Mouse (Mus musculus) cerebellum, adult 9-11 months (tissue): Measurements from ENCODE around the gene Cd34.
A peak's percentile ranks its signal among the peaks of the same experiment; 100 is the strongest.

ENCODE experiments used
- DNase-seq: peaks from one replicate; pipeline ENCODE4 v3.0.0; 2022

Cd34 gene

DNA sequence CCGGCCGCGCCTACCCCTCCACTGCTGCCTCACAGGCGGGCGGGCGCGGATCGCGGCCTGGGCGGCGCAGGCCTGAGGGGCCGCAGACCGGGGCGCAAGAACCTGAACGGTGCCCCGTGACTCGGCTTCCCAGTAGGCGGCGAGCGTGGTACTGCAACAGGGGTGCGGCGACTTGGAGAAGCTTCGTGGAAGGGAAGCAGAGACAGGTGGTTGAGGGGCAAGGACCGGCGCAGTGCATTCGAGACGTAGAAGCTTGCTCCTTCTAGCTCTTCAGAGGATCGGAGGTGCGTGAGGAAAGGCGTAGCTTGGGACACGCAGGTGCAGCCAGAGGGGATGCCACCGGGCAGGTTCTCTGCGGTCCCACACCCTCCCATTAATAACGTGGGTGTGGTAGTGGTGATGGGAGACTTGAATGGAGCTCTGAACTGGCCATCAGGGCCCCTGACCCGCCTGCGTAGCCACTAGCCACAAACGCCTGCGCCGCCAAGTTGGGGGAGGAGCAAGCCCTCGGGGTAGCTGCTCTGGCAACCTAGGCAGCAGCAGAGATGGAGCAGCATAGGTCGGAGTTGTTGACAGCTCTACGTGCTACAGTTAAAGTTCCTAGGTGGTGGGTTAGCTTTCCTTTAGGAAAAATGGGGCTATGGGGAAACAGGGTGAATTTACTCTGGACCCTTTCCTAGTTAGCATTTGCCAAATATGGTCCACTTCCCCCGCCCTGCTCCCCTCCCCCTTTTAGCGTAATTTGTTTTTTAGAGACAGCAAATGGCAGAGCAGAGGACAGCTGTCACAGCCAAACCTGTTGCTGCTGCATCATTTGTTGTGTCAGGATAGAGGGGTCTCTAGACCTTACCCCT lies 38.1 kb downstream of the Cd34 start:
- DNase-seq: peak; percentile 87

DNA sequence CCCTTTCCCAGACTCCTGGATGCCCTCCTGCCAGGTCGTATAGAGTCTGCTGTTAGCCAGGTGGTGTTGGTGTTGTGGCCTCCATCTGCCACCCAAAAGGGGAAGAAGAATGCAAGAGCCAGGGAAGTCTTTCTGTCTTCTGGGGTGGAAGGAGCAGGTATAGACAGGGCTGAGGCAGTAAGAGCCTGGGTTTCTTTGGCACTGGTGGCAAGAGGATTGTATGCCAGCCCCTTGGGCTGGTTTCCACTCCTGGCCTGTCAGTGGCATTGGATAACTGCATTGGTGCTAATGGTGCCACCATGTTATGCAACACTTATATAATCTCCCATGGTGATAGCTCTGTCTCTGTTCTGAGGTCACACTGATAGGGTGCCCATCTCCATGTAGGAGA lies 38.7 kb downstream of the Cd34 start:
- peak; percentile 85 for DNase-seq

DNA sequence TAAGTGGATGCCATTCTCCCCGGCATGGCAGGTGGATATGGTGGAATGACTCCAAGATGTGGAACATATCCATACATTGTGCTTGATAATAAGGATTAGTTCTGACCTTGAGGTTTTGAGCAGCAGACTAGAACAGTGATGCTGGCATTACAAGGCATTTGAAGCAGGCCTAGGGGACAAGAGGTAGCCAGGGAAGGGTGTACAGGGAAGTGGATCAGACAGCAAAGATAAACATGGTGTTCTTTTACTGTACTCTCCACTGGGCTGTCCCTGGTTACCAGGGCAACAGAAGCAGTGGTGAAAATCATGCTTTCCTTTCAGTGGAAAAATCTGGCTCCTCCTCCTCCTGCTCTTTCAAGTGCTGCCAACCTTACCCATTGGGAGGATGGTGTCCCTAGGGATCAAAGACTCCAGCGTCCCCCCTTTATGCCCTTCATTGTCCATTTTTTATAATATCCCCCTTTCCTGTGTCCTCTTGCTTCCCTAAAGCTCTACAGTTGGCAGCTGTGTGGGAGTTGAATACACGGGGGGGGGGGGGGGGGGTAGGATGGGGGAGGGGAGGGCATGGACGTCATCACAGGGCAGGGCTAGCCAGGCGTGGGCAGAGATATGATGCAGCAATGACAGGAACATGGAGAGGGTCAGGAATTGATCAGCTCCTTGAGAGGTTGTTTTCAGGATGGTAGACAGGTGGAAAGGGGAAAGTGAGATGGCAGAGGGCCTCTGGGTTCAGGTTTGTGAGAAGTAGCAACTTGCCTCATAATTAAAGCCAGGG lies 39.5 kb downstream of the Cd34 start:
- DNase-seq: peak; percentile 68

DNA sequence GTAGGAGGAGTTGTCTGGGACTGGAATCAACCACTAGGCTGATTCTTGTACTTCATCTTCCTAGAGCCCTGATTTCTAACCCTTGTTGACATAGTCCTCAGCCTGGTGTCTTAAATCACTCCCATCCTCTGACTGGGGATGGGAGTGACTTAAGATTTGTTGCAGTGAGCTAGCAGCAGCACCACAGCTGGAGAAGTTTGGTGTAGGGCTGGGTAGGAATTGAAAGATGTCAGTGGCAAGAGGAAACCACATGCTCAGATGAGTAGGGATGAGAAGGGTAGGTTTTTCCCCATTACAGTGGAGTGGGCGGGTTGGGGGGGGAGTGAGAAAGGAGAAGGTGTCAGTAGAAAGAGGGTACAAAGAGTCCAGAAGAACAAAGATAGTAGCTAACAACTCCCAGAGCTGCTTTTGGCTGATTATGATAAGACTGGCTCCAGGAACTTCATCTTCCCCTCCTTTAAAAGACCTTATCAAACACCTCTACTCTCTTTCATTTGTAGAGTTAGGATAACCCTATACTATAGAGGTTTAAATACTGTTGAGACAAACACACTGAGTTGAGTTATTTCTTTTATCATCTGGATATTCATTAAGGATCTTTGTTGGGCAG lies 42.3 kb downstream of the Cd34 start:
- no peak for DNase-seq

DNA sequence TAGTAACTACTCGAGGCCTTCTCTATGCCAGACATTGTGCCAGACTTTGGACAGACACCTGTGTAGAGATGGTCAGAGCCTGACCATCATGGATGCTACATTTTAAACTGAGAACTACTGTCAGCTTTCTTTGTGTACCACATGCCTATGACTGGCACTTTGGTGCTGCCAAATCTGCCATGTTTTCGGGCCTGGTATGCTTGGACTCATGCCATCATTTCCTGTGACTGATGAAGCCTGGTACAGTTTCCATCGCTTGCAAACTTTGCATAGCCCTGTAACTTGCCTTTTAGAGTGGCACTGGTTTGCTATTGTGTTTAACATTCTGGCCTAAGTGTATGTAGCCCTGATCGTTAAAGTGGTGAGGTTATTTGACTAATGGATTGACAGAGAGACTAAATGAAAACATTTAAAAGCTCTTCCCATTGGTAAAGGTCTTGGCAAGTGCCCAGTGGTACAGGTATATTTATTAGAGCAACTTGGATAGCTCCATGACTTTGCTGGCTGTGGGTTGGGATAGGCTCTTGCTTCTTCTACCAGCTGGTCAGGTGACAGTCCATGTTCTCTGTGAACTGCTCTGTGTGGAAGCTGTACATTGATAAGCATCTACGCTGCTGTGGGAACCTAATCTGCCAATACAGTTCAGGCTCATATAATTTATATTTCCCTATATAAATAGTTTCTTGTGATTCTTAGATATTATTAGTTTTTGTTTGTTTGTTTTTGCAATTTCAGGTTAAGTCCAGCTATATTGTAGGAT lies 44.5 kb downstream of the Cd34 start:
- DNase-seq: peak; percentile 52

DNA sequence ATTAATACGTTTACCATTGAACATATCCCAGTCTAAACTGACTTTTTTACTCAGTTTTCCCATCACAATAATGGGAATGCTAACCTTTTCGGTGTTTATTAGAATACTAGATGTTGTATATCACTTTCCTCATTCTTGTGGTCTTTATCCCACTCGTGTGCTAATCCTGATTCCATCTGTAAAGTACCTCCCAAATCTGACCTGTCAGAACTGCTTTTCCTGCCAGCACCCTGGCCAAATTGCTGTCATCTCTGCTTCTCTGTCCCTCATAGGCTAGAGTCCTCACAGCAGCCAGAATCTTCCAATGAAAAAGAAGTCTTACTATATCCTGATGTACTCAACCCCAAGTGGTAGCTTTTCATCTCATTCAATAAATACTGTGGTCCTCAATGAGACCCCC lies 46.3 kb downstream of the Cd34 start:
- no peak for DNase-seq

DNA sequence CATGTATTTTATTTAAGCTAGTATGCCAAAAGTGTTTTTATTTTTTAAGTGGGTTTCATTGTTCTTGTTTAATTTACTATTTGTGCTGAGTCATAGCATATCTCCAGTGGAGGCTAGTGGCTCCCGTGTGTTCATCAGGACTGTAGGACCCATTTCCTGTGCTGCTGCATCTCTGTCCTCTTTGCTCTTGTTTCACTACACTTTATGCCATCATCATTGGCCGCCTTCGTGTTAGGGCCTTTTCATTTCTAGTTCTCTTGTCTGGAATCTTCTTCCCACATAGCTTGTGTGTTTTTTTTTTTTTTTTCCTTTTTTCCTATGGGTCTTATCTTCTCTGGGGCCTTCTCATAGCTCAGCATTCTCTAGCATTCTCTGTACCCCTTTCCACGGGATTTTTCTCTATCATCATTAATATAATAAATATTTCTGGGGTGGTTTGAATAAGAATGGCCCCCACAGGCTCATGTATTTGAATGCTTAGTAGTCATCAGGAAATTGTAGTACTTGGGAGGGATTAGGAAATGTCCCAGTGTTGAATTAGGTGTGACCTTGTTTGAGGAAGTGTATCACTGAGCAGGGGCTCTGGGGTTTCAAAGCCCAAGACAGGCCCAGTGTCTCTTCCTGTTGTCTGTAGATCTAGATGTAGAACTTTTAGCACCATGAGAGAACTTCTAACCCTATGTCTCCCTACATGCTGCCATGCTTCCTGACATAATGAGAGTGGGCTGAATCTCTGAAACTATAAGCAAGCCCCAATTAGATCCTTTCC lies 47.0 kb downstream of the Cd34 start:
- no peak for DNase-seq

DNA sequence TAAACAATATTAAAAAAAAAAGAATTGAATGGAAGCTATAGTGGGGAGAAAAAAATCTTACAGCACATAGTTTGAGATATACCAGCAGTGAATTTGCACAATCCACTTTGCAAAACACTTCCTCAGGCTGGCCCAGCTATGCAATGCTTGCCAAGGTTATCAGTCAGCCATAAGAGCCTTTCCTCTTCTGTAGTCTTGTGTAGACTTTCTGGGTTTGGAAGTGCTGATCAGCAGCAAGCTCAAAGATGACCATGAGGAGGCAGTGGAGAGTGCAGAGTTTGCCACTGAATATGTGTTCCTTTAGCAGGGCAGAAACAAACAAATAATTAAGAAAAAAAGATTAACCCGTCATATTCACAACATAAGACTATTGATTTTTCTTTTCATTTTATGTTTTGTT lies 50.4 kb downstream of the Cd34 start:
- no peak for DNase-seq

DNA sequence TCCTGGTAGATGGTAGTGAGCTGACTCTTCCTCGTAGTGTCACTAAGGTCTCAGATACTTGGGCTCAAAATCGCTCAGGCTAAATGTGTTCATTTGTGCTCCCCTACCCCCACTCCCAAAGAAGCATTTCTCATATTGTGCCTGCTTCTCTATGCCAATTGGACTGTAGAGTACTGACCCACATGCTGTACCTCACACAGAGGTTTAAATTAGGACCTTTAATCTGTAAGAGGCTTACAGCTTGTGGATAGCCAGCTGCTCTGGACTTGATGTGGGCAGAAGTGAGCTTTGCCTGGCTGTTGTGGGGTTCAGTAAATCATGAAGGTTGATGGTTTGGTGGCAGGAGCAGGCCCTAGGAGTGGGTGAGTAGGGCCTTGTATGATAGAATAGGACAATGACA lies 52.4 kb downstream of the Cd34 start:
- no peak for DNase-seq

DNA sequence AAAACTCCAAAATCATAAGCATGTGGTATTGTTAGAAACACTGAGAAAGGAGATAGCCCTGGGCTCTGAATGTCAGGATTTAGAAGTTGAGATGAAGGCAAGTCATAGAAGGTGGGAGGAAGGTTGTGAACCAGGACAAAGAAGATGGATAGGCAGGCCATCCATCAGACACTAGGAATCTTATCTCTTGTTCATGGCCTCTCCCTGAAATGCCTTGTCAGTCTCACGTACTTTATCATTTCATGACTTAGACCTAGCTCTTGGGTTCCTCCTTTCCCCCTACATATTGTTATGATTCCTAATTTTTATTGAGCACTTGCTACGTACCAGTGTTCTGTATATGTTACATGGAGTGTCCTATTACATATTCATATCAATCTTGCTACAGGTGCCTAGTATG lies 53.0 kb downstream of the Cd34 start:
- no peak for DNase-seq

DNA sequence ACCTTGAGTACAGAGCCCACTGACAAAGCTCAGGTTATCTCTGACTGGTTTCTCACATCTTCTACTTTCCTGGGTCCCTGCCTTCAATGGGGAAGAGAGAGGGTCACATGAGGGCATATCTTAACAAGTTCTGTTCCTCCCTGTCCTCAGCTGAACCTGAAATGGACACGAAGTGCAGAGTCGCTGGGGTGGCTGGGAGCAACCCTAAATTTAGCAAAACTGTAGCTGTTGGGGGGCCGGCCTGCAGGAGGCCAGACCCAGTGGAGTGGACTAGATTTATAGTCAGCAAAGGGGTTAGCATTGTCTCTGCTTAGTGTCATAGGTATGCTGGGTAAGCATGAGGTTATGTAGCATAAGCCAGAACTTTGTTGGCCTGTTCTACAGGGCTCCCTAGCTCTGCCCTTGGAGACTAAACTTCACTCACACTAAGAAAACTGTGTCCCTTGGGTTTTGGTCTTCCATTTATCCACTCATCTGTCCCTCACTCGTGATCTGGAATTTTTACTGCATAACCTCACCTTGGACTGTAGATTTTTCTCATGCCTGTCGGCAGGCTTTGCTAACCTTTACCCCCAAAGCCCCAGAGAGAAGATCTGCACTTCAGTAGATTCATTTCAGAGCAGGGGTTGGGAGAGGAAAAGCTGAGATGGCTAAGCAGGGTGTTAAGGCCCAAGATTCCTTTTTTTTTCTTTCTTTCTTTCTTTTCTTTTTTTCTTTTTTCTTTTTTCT lies 54.1 kb downstream of the Cd34 start:
- DNase-seq: no peak

DNA sequence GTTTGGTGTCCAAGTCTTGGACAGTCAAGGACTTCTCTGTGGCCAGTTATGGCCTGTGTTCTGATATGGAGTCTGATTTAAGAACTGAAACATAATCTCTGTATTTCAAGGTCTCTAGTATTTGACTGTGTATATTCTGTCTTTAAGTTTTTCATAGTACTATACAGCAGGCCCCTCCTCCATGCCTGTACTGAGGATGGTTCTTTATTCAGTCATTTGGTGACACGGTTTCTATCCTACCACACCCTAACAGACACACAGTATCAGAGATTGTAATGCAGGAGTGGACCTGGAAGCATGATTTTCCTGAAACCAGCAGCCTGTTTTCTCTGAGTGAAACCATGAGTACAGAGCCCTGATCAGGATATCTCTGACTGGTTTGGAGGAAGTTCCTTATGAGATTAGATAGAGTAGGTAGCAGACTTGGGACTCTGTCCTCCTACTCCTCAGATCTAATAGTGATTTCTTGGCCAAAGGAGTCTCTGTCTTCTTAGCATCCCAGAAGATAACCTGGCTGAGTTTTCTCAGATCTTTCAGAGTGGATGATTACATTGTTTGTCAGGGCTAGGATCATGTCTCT lies 54.9 kb downstream of the Cd34 start:
- no peak for DNase-seq

DNA sequence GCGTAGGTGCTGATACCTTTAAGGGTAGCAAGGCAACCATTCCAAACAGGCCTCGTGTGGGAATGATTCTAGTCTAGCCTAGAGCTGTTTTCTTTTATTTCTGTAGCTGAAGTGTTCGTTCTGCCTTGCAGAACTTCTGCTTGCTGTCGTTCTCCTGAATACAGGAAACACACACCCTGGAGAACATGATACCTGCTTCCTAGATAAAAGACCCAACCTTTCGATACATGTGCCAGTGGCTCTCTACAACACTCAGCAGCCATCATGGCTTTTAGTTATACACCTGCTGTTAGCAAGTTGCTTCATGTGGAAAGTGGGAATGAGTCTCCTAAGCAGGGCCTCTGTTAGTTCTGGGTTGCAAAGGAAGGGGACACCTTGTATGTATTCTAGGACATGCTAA lies 55.6 kb downstream of the Cd34 start:
- no peak for DNase-seq

DNA sequence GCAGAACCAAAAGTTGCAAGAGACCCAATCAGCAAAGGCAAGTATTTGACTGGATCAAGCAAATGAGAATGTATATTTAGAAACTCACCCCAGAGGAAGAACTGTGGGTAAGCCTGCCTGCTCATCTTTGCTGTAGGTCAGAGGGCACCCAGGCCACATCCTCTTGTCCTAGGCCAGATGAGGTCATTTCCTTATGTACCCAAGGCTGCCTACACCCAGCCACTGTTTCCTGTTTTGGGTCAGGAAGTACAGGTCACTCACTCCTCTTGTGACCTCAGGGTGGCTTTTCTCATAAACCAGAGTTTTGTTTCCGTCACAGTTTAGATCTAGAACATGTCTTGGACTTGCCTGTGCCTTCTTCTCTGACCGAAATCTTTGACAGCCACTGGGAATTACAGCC lies 56.6 kb downstream of the Cd34 start:
- no peak for DNase-seq

DNA sequence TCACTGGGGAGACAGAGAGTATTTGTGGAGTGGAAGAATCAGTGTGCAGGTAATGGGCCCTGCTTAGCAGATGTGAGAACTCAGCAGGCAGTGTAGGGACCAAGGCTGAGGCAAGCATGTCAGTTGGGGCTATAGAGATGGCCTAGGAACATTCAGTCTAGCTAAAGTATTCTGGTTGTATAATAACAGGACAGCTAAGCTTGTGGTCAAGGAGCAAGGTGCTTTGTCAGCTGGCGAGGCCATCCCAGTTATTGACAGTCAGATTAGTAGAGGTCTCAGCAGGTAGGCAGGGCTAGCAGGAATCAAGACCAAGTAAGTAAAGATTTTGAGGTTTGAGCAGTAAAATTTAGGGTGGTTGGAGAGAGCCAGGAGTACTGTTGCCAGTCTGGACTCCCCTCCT lies 59.8 kb downstream of the Cd34 start:
- DNase-seq: no peak

DNA sequence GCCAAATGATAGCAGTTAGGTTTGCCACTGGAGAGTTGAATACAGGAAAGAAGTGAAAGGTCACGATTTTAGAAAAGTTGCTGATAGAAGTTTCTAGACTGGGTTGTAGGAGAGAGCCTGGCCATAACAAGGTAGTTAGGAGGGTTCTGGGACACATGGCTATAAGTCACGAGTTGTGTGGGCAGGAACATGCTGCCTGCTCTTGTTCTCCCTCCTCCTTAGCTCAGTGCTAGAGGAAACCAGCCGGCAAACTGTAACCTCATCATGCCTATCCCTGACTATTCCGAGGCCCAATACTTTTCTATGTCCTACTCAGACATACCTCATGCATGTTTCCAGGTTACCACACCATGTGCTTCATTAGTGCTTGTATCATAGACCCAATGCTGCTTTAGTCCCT lies 64.7 kb downstream of the Cd34 start:
- no peak for DNase-seq

DNA sequence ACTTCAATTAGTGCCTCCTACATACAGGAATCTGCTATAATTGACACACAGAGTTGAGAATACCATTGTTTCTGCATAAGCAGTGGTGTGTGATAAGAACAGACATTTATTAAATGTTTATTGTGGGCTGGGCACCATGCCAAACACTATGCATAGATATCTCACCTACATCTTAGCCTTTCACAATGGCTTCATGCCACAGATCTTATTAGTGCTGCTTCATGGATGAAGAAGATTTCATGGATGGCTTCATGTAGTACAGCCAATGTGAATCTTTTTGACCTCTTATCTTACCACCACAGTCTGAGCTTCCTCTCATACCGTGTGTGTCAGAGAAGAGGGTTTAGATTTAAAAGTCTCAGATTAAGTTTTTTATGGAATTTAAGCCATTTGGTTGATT lies 65.6 kb downstream of the Cd34 start:
- DNase-seq: no peak

DNA sequence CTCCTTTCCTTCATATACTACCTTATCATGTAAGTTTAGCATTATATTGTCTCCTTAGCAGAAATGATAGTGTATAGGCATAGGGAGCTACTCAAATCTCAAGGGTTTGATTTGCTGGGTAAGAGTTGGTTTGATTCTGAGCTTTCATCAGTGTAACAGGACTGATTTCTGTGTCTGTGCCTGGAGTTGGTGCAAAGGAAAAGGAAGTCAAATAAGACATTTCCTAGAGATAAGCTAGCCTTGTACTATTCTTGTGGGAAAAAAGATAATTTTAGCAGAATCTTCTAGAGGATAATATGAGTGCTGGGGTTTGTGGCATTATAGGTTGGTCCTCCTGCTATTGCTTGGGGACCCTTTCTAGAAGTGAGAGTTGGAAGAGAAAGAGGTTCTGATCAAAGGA lies 67.6 kb downstream of the Cd34 start:
- no peak for DNase-seq
